In genomic region chr1:74379058-74379504, GRCm38 (mm10) we compare ENCODE assay signal across 25 mouse cellular contexts. TPM values are rescaled to one million over a fixed set of nuclear protein-coding genes. Genes with fewer than 3 reads are reported as not detected.
DNase-seq lines count a peak whose midpoint lies in the region; ATAC-seq and TF ChIP-seq lines count a peak whose summit lies in the region.
"Had no signal": no experiment of that assay in that cellular context is flagged by ENCODE, and none has a peak within 500 bp of the region (broad histone marks: within the 10 kb centered on the region; RNA-seq: fewer than 3 reads in every experiment).

No protein-coding gene starts in this region.

- no peak for TF ChIP-seq CTCF in kidney, adult 2 months (conservative IDR thresholded peaks at IDR 0.05; ENCODE audit: insufficient read depth, insufficient read length, low read depth, low read length)

- DNase-seq in ES-CJ7 (ENCODE audit: low read depth, low spot score), result peak; percentile 58
- DNase-seq in kidney, adult 2 months, result no peak
- no peak for DNase-seq in heart, adult 18-20 months
- DNase-seq in cerebellum, adult 11 months, result no peak
- DNase-seq: adrenal gland, postnatal 14 days; B cell, adult 2 months; cerebellum, adult 2 months; cerebellum, postnatal 10 days; embryo, embryonic 11 days; gastrocnemius, adult 2 months; gastrocnemius, postnatal 25 days; heart, postnatal 10 days; heart, postnatal 4 days had no signal

- WGBS in liver, embryonic 12.5 days (ENCODE audit: insufficient replicate concordance), result 64% methylated on average over 7 of the region's 7 CpGs
- WGBS in liver, embryonic 16.5 days (ENCODE audit: insufficient replicate concordance), result 48% methylated on average over 7 of the region's 7 CpGs
- 85% methylated on average over 7 of the region's 7 CpGs for WGBS in kidney, adult 2 months

- H3K9ac ChIP-seq in liver, embryonic 12.5 days, result no peak overlapping the region
- no peak overlapping the region for H3K9ac ChIP-seq in liver, embryonic 16.5 days (ENCODE audit: low read depth, low read length)
- H3K9ac ChIP-seq: embryonic facial prominence, embryonic 15.5 days; hindbrain, embryonic 12.5 days had no signal

- peak overlapping the region; percentile 27 for H3K4me2 ChIP-seq in liver, embryonic 12.5 days
- no peak overlapping the region for H3K4me2 ChIP-seq in liver, embryonic 16.5 days (ENCODE audit: low read depth, low read length)
- H3K4me2 ChIP-seq: embryonic facial prominence, embryonic 15.5 days; hindbrain, embryonic 12.5 days had no signal

- no peak for TF ChIP-seq POLR2A in kidney, adult 2 months (IDR thresholded peaks at IDR 0.05; ENCODE audit: low read depth, low read length)

- H3K36me3 ChIP-seq in liver, embryonic 12.5 days, result no peaks in the 10 kb centered on the region
- no peaks in the 10 kb centered on the region for H3K36me3 ChIP-seq in liver, embryonic 16.5 days (ENCODE audit: control insufficient read depth, insufficient read depth)
- H3K36me3 ChIP-seq in kidney, adult 2 months (ENCODE audit: control insufficient read depth, insufficient read depth, low read length), result no peaks in the 10 kb centered on the region
- H3K36me3 ChIP-seq: embryonic facial prominence, embryonic 15.5 days; forebrain, embryonic 10.5 days; hindbrain, embryonic 12.5 days had no signal

- H3K4me1 ChIP-seq in liver, embryonic 12.5 days, result peaks cover 54% of the 10 kb centered on the region
- peaks cover 20% of the 10 kb centered on the region for H3K4me1 ChIP-seq in liver, embryonic 16.5 days (ENCODE audit: control insufficient read depth, low read depth, low read length)
- no peaks in the 10 kb centered on the region for H3K4me1 ChIP-seq in kidney, adult 2 months (ENCODE audit: control insufficient read depth, insufficient read depth, low read length)
- H3K4me1 ChIP-seq: embryonic facial prominence, embryonic 15.5 days had no signal

- peak overlapping the region; percentile 57; the same call in 1 of the 2 replicates for H3K27ac ChIP-seq in liver, embryonic 12.5 days
- H3K27ac ChIP-seq in liver, embryonic 16.5 days (ENCODE audit: low read length), result peak overlapping the region; percentile 59
- H3K27ac ChIP-seq in kidney, adult 2 months (ENCODE audit: insufficient read depth, low read depth, low read length), result no peak overlapping the region
- H3K27ac ChIP-seq: embryonic facial prominence, embryonic 15.5 days; forebrain, embryonic 10.5 days; gastrocnemius, adult 2 months; hindbrain, embryonic 12.5 days; hindbrain, postnatal 0 days had no signal

- peaks cover 6% of the 10 kb centered on the region; the same call in 1 of the 2 replicates for H3K27me3 ChIP-seq in liver, embryonic 12.5 days (replicated peaks)
- H3K27me3 ChIP-seq in liver, embryonic 16.5 days (ENCODE audit: control insufficient read depth, insufficient read depth, low read depth, low read length), result no peaks in the 10 kb centered on the region
- H3K27me3 ChIP-seq in kidney, adult 2 months (replicated peaks; ENCODE audit: control insufficient read depth, insufficient read depth, low read length), result no peaks in the 10 kb centered on the region
- H3K27me3 ChIP-seq: embryonic facial prominence, embryonic 15.5 days; hindbrain, embryonic 12.5 days had no signal

- peak; percentile 23 for ATAC-seq in CD4-positive, CD25-positive, alpha-beta regulatory T cell, adult 4 months
- no peak for ATAC-seq in liver, embryonic 12.5 days
- peak; percentile 69 for ATAC-seq in liver, embryonic 16.5 days (ENCODE audit: low read depth)
- ATAC-seq in activated CD4-positive, CD25-positive, alpha-beta regulatory T cell, adult 4 months, result no peak
- ATAC-seq: forebrain, embryonic 14.5 days; hindbrain, postnatal 0 days had no signal

- no peaks in the 10 kb centered on the region for H3K9me3 ChIP-seq in liver, embryonic 12.5 days (replicated peaks)
- no peaks in the 10 kb centered on the region for H3K9me3 ChIP-seq in liver, embryonic 16.5 days (replicated peaks; ENCODE audit: control insufficient read depth, low read length)
- H3K9me3 ChIP-seq: embryonic facial prominence, embryonic 15.5 days; forebrain, embryonic 10.5 days; hindbrain, embryonic 12.5 days had no signal

- H3K4me3 ChIP-seq in liver, embryonic 12.5 days, result no peak overlapping the region
- H3K4me3 ChIP-seq in liver, embryonic 16.5 days (ENCODE audit: low read depth, low read length), result no peak overlapping the region
- no peak overlapping the region for H3K4me3 ChIP-seq in kidney, adult 2 months (ENCODE audit: insufficient read depth, low read depth, low read length)
- H3K4me3 ChIP-seq: embryonic facial prominence, embryonic 15.5 days; erythroblast, embryonic 14.5 days; forebrain, embryonic 10.5 days; gastrocnemius, adult 2 months; hindbrain, embryonic 12.5 days had no signal

RNA-seq across cellular contexts. Expression of gene Slc11a1, which starts 4.1 kb away (rescaled TPM):
- 1 to 10 TPM in 1 of 2 experiments, under 1 TPM in 1; 0.78 to 4.0 TPM for polyA plus RNA-seq in CD4-positive, CD25-positive, alpha-beta regulatory T cell, adult 4 months (2017; shearing (Covaris generic))
- polyA plus RNA-seq in liver, embryonic 12.5 days (2016; fragmentation: Nextera tagmentation; extraction: Ambion mirVana), result 8.6 and 9.0 TPM in 2 replicates
- 17.4 and 17.9 TPM in 2 replicates for polyA plus RNA-seq in liver, embryonic 16.5 days (2015; fragmentation: Nextera tagmentation; extraction: Ambion mirVana)
- under 1 TPM; 0.42 to 0.97 TPM for polyA plus RNA-seq in activated CD4-positive, CD25-positive, alpha-beta regulatory T cell, adult 4 months (2017; shearing (Covaris generic))
- polyA plus RNA-seq in kidney, adult 2 months (2012; rRNA removed), result 13.4 and 15.3 TPM in 2 replicates
- total RNA-seq in heart, adult 18-20 months (2021), result 1 to 10 TPM; 5.3 to 5.4 TPM

RNA-seq across cellular contexts. Expression of gene Ctdsp1, which starts 12.2 kb away (rescaled TPM):
- 10 to 100 TPM; 39.8 to 48.3 TPM for polyA plus RNA-seq in CD4-positive, CD25-positive, alpha-beta regulatory T cell, adult 4 months (2017; shearing (Covaris generic))
- polyA plus RNA-seq in liver, embryonic 12.5 days (2016; fragmentation: Nextera tagmentation; extraction: Ambion mirVana), result 42.0 and 42.4 TPM in 2 replicates
- 45.9 and 48.6 TPM in 2 replicates for polyA plus RNA-seq in liver, embryonic 16.5 days (2015; fragmentation: Nextera tagmentation; extraction: Ambion mirVana)
- polyA plus RNA-seq in activated CD4-positive, CD25-positive, alpha-beta regulatory T cell, adult 4 months (2017; shearing (Covaris generic)), result 10 to 100 TPM; 29.9 to 31.9 TPM
- 185 and 187 TPM in 2 replicates for polyA plus RNA-seq in kidney, adult 2 months (2012; rRNA removed)
- 100 to 1,000 TPM; 107 to 116 TPM for total RNA-seq in heart, adult 18-20 months (2021)

RNA-seq across cellular contexts. Expression of gene Catip, which starts 17.2 kb away (rescaled TPM):
- polyA plus RNA-seq in CD4-positive, CD25-positive, alpha-beta regulatory T cell, adult 4 months (2017; shearing (Covaris generic)), result under 1 TPM in 1 of 2 experiments, not detected in 1; 0.29 TPM
- 0.11 and 0.14 TPM in 2 replicates for polyA plus RNA-seq in liver, embryonic 12.5 days (2016; fragmentation: Nextera tagmentation; extraction: Ambion mirVana)
- polyA plus RNA-seq in liver, embryonic 16.5 days (2015; fragmentation: Nextera tagmentation; extraction: Ambion mirVana), result 0.05 and 0.08 TPM in 2 replicates
- polyA plus RNA-seq in activated CD4-positive, CD25-positive, alpha-beta regulatory T cell, adult 4 months (2017; shearing (Covaris generic)), result not detected
- polyA plus RNA-seq in kidney, adult 2 months (2012; rRNA removed), result 0.33 and 0.43 TPM in 2 replicates
- under 1 TPM in 1 of 2 experiments, not detected in 1; 0.44 TPM for total RNA-seq in heart, adult 18-20 months (2021)
- total RNA-seq: common myeloid progenitor, adult 5-6 weeks; gastrocnemius, postnatal 25 days; granulocyte monocyte progenitor cell, adult 5-6 weeks had no signal
- polyA plus RNA-seq: erythroblast, embryonic 14.5 days had no signal

RNA-seq across cellular contexts. Expression of gene Vil1, which starts 30.1 kb away (rescaled TPM):
- under 1 TPM; 0.23 to 0.33 TPM for polyA plus RNA-seq in CD4-positive, CD25-positive, alpha-beta regulatory T cell, adult 4 months (2017; shearing (Covaris generic))
- polyA plus RNA-seq in liver, embryonic 12.5 days (2016; fragmentation: Nextera tagmentation; extraction: Ambion mirVana), result 0.81 and 0.93 TPM in 2 replicates
- 0.69 and 1.6 TPM in 2 replicates for polyA plus RNA-seq in liver, embryonic 16.5 days (2015; fragmentation: Nextera tagmentation; extraction: Ambion mirVana)
- polyA plus RNA-seq in activated CD4-positive, CD25-positive, alpha-beta regulatory T cell, adult 4 months (2017; shearing (Covaris generic)), result under 1 TPM in 1 of 2 experiments, not detected in 1; 0.13 TPM
- polyA plus RNA-seq in kidney, adult 2 months (2012; rRNA removed), result 69.8 and 75.0 TPM in 2 replicates
- total RNA-seq in heart, adult 18-20 months (2021), result 1 to 10 TPM; 1.2 to 1.5 TPM
- total RNA-seq: gastrocnemius, adult 2 months; granulocyte monocyte progenitor cell, adult 5-6 weeks had no signal
- polyA plus RNA-seq: erythroblast, embryonic 14.5 days had no signal

Comparison
In these comparisons a context has a peak if more than half of its experiments do, and no peak if none do; other contexts are left out.
1. ATAC-seq: peak in CD4-positive, CD25-positive, alpha-beta regulatory T cell, adult 4 months (single experiment) and liver, embryonic 16.5 days (single experiment); none in liver, embryonic 12.5 days (single experiment) and activated CD4-positive, CD25-positive, alpha-beta regulatory T cell, adult 4 months (single experiment).